In the genomic region with DNA sequence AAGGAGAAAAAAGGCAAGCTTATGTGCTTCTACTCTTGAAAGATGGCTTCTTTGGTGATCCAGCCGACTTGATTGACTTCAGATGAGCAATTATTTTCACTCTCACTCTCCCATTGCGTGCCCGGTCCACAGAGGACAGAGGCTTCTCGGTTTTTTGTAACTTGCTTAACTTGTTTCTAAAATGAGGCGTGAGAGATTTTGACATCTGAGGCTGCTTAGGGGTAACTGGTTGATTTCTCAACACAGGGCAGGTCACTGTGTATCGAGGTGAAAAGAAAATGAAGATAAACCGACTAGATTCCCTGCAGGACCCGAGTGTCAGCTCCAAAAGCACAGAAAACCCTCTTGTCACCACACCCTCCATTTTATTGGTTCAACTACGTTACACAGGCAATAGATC, we compare ENCODE assay signal across 20 mouse cellular contexts. TPM values are rescaled to one million over a fixed set of nuclear protein-coding genes. Genes with fewer than 3 reads are reported as not detected.
DNase-seq lines count a peak whose midpoint lies in the region; ATAC-seq lines count a peak whose summit lies in the region.
"Had no signal": no experiment of that assay in that cellular context is flagged by ENCODE, and none has a peak within 500 bp of the region (broad histone marks: within the 10 kb centered on the region; RNA-seq: fewer than 3 reads in every experiment).

No protein-coding gene starts in this region.

- no peak; the same call in 1 of the 2 replicates for ATAC-seq in limb, embryonic 15.5 days (ENCODE audit: insufficient number of reproducible peaks, low FRiP score, low TSS enrichment, low read depth)
- ATAC-seq in embryonic facial prominence, embryonic 15.5 days (ENCODE audit: insufficient number of reproducible peaks, low FRiP score, low TSS enrichment, low read depth): no peak
- ATAC-seq in megakaryocyte progenitor cell, adult 5-6 weeks (replicated peaks; ENCODE audit: poor library complexity): peak; percentile 34
- no peak for ATAC-seq in kidney, embryonic 16.5 days (ENCODE audit: low FRiP score, low TSS enrichment)
- no peak for ATAC-seq in hindbrain, embryonic 12.5 days (ENCODE audit: low FRiP score)
- ATAC-seq: forebrain, embryonic 16.5 days had no signal

- 0 out of 2 replicates have a peak overlapping the region, but pooled peaks have one; percentile 7 for H3K27ac ChIP-seq in limb, embryonic 15.5 days
- no peak overlapping the region for H3K27ac ChIP-seq in limb, embryonic 10.5 days
- 0 out of 2 replicates have a peak overlapping the region, but pooled peaks have one; percentile 44 for H3K27ac ChIP-seq in embryonic facial prominence, embryonic 15.5 days (replicated peaks)
- no peak overlapping the region for H3K27ac ChIP-seq in kidney, embryonic 16.5 days (ENCODE audit: low read length)
- H3K27ac ChIP-seq in hindbrain, embryonic 12.5 days: no peak overlapping the region
- H3K27ac ChIP-seq: forebrain, embryonic 12.5 days; heart, adult 2 months; heart, embryonic 15.5 days; hindbrain, embryonic 10.5 days; hindbrain, embryonic 15.5 days had no signal

- H3K4me2 ChIP-seq in limb, embryonic 15.5 days: no peak overlapping the region
- H3K4me2 ChIP-seq in embryonic facial prominence, embryonic 15.5 days (replicated peaks): peak overlapping the region; percentile 13; the same call in 1 of the 2 replicates
- no peak overlapping the region for H3K4me2 ChIP-seq in kidney, embryonic 16.5 days (replicated peaks; ENCODE audit: low read depth, low read length)
- H3K4me2 ChIP-seq in hindbrain, embryonic 12.5 days (replicated peaks): no peak overlapping the region
- H3K4me2 ChIP-seq: forebrain, embryonic 12.5 days; heart, embryonic 11.5 days; heart, embryonic 15.5 days; hindbrain, embryonic 15.5 days had no signal

- WGBS in limb, embryonic 15.5 days: 52% methylated on average over 9 of the region's 9 CpGs
- WGBS in limb, embryonic 10.5 days: 72% methylated on average over 9 of the region's 9 CpGs
- 36% methylated on average over 9 of the region's 9 CpGs for WGBS in embryonic facial prominence, embryonic 15.5 days
- 64% methylated on average over 9 of the region's 9 CpGs for WGBS in kidney, embryonic 16.5 days
- 84% methylated on average over 9 of the region's 9 CpGs for WGBS in hindbrain, embryonic 12.5 days

- H3K4me1 ChIP-seq in limb, embryonic 15.5 days: no peaks in the 10 kb centered on the region
- H3K4me1 ChIP-seq in limb, embryonic 10.5 days: no peaks in the 10 kb centered on the region
- H3K4me1 ChIP-seq in embryonic facial prominence, embryonic 15.5 days: no peaks in the 10 kb centered on the region
- H3K4me1 ChIP-seq in kidney, embryonic 16.5 days (ENCODE audit: insufficient read depth, low read length): no peaks in the 10 kb centered on the region
- no peaks in the 10 kb centered on the region for H3K4me1 ChIP-seq in hindbrain, embryonic 12.5 days
- H3K4me1 ChIP-seq: forebrain, embryonic 12.5 days; heart, embryonic 15.5 days; hindbrain, embryonic 10.5 days; hindbrain, embryonic 15.5 days had no signal

- DNase-seq in limb, embryonic 10.5 days (ENCODE audit: low spot score): no peak
- DNase-seq in ES-CJ7 (ENCODE audit: low read depth, low spot score): peak; percentile 6
- no peak for DNase-seq in lung, postnatal 36 days
- DNase-seq: adrenal gland, postnatal 10 days; cerebellum, adult 11-12 months; cerebellum, adult 9-11 months; cerebellum, postnatal 36 days; gastrocnemius, postnatal 10 days; heart, adult 2 months had no signal

- H3K4me3 ChIP-seq in limb, embryonic 15.5 days: no peak overlapping the region
- no peak overlapping the region for H3K4me3 ChIP-seq in limb, embryonic 10.5 days
- no peak overlapping the region for H3K4me3 ChIP-seq in embryonic facial prominence, embryonic 15.5 days (replicated peaks)
- no peak overlapping the region for H3K4me3 ChIP-seq in kidney, embryonic 16.5 days (ENCODE audit: low read length)
- H3K4me3 ChIP-seq in hindbrain, embryonic 12.5 days: no peak overlapping the region
- H3K4me3 ChIP-seq: forebrain, embryonic 12.5 days; heart, adult 2 months; heart, embryonic 15.5 days; hindbrain, embryonic 10.5 days; hindbrain, embryonic 15.5 days had no signal

- no peaks in the 10 kb centered on the region for H3K9me3 ChIP-seq in limb, embryonic 15.5 days
- H3K9me3 ChIP-seq in limb, embryonic 10.5 days (replicated peaks): no peaks in the 10 kb centered on the region
- no peaks in the 10 kb centered on the region for H3K9me3 ChIP-seq in embryonic facial prominence, embryonic 15.5 days (replicated peaks)
- no peaks in the 10 kb centered on the region for H3K9me3 ChIP-seq in kidney, embryonic 16.5 days (ENCODE audit: low read length)
- no peaks in the 10 kb centered on the region for H3K9me3 ChIP-seq in hindbrain, embryonic 12.5 days (replicated peaks)
- H3K9me3 ChIP-seq: forebrain, embryonic 12.5 days; heart, embryonic 15.5 days; hindbrain, embryonic 10.5 days; hindbrain, embryonic 15.5 days had no signal

- H3K27me3 ChIP-seq in limb, embryonic 15.5 days: no peaks in the 10 kb centered on the region
- no peaks in the 10 kb centered on the region for H3K27me3 ChIP-seq in limb, embryonic 10.5 days (ENCODE audit: low read depth, poor library complexity, severe bottlenecking)
- H3K27me3 ChIP-seq in embryonic facial prominence, embryonic 15.5 days: no peaks in the 10 kb centered on the region
- H3K27me3 ChIP-seq in kidney, embryonic 16.5 days (ENCODE audit: insufficient read depth, low read length): no peaks in the 10 kb centered on the region
- H3K27me3 ChIP-seq in hindbrain, embryonic 12.5 days: no peaks in the 10 kb centered on the region
- H3K27me3 ChIP-seq: forebrain, embryonic 12.5 days; heart, embryonic 15.5 days; hindbrain, embryonic 15.5 days had no signal

- H3K9ac ChIP-seq in limb, embryonic 15.5 days: no peak overlapping the region
- H3K9ac ChIP-seq in embryonic facial prominence, embryonic 15.5 days: no peak overlapping the region
- no peak overlapping the region for H3K9ac ChIP-seq in kidney, embryonic 16.5 days (replicated peaks; ENCODE audit: low read length)
- no peak overlapping the region for H3K9ac ChIP-seq in hindbrain, embryonic 12.5 days
- H3K9ac ChIP-seq: forebrain, embryonic 12.5 days; heart, embryonic 15.5 days; hindbrain, embryonic 15.5 days had no signal

- no peaks in the 10 kb centered on the region for H3K36me3 ChIP-seq in limb, embryonic 15.5 days
- no peaks in the 10 kb centered on the region for H3K36me3 ChIP-seq in limb, embryonic 10.5 days
- H3K36me3 ChIP-seq in embryonic facial prominence, embryonic 15.5 days: no peaks in the 10 kb centered on the region
- H3K36me3 ChIP-seq in kidney, embryonic 16.5 days (ENCODE audit: insufficient read depth, low read length): no peaks in the 10 kb centered on the region
- no peaks in the 10 kb centered on the region for H3K36me3 ChIP-seq in hindbrain, embryonic 12.5 days
- H3K36me3 ChIP-seq: forebrain, embryonic 12.5 days; heart, embryonic 15.5 days; hindbrain, embryonic 10.5 days; hindbrain, embryonic 15.5 days had no signal

RNA-seq across cellular contexts. Expression of a gene that starts 28.8 kb away (rescaled TPM):
- 435 and 448 TPM in 2 replicates for polyA plus RNA-seq in limb, embryonic 15.5 days (2015; fragmentation: Nextera tagmentation; extraction: Ambion mirVana)
- polyA plus RNA-seq in limb, embryonic 10.5 days (2016; fragmentation: Nextera tagmentation; extraction: Ambion mirVana): 203 and 246 TPM in 2 replicates
- 339 and 357 TPM in 2 replicates for polyA plus RNA-seq in embryonic facial prominence, embryonic 15.5 days (2015; fragmentation: Nextera tagmentation; extraction: Ambion mirVana)
- total RNA-seq in megakaryocyte progenitor cell, adult 5-6 weeks (2015): 4.8 and 5.4 TPM in 2 replicates
- 3.2 and 8.7 TPM in 2 replicates for total RNA-seq in megakaryocyte progenitor cell, adult 5-6 weeks (2017)
- polyA plus RNA-seq in kidney, embryonic 16.5 days (2015; fragmentation: Nextera tagmentation; extraction: Ambion mirVana): 129 and 139 TPM in 2 replicates
- 165 and 196 TPM in 2 replicates for polyA plus RNA-seq in hindbrain, embryonic 12.5 days (2016; fragmentation: Nextera tagmentation; extraction: Ambion mirVana)

Comparison
In these comparisons a context has a peak if more than half of its experiments do, and no peak if none do; other contexts are left out.
1. H3K27ac ChIP-seq: peak in limb, embryonic 15.5 days (single experiment) and embryonic facial prominence, embryonic 15.5 days (single experiment); none in limb, embryonic 10.5 days (single experiment), kidney, embryonic 16.5 days (single experiment) and hindbrain, embryonic 12.5 days (single experiment).